Mouse (Mus musculus) 3134 (cell line): ENCODE data around the gene Trib2.
A peak's percentile ranks its signal among the peaks of the same experiment; 100 is the strongest.

Experiments used
- DNase-seq: peaks from one replicate; pipeline ENCODE4 v3.0.0-alpha.2; 2011; ENCODE audit warnings: low spot score; ENCODE audit not compliant: insufficient read length; ENCODE audit errors: extremely low read depth

The Trib2 gene

DNA sequence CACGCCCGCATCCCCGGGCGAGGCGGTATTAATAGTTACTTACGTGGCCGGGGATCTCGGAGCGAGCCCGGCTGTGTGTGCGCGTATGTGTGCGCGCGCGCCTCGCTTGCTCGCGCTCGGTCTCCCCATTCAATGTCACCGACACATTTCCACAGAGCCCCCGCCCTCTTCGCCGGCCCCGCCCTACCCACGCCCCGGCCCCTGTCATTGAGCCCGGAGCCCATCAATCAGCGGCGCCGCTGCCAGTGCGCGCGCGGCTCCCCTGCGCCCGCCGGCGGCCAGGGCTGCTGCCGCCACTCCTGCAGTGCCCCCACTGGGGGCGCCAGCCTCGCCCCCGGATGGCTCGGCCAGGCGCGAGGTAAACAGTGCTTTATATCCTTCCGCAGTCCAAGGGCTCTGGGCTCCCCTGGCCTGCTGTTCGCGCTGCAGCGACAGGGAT, at the start of gene Trib2:
TSS of gene Trib2 (minus strand) at position 183 of the 439 bp plus-strand sequence.
- peak; percentile 87 for DNase-seq

DNA sequence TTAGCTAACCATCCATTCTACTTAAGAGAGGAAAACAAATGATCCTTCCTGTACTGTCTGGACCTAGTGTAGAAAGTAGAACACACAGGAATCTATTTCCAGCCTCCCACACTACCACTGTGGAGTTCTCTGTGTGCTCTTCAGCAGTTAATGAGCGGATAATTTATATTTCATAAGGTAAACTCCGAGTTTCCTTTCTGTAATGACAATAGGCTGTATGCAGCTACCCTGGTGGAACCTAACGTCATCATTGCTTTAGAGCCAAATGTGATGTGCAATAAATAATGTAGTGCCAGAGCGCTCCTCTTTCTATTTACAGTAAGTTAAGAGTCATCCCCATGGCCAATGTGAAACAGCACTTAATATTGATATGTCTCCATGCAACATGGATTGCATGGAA, 41.3 kb upstream of the Trib2 start:
- no peak for DNase-seq

DNA sequence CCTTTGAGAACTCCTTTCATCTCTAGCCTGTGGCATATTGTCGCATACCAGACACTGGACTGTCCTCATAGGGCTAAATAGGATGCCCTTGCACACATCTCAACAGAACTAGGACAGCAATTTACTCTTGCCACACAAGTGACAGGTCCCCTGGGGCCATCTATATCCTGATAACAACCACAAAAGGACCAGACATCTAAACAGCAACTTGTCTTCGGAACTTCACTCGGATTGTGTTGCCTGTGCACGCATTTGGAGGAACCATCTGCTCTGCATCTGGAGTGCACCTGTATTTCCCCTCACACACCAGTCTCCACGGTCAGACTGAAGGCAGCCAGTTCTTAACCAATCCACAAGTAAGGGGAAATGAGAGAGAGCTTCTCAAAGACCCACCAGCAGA, 39.2 kb upstream of the Trib2 start:
- DNase-seq = no peak

DNA sequence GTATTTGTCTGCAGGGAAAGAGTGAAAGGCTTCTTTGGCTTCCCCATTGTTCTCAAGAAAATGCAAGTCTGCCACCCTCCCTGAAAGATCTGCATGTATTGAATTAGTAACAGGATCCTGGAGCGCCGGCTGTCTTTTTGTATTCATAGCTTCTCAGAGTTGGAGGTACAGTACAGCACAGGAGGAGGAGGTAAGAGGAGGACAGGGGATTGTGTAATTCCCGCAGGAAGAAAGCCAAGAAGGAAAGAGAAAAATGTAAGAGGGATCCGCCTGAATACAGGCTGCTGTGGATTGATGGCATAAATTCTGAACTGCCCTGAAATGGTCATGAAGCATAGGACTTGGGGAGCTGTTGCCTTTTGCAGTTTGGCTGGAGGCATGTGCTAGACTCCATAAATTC, 36.1 kb upstream of the Trib2 start:
- no peak for DNase-seq

DNA sequence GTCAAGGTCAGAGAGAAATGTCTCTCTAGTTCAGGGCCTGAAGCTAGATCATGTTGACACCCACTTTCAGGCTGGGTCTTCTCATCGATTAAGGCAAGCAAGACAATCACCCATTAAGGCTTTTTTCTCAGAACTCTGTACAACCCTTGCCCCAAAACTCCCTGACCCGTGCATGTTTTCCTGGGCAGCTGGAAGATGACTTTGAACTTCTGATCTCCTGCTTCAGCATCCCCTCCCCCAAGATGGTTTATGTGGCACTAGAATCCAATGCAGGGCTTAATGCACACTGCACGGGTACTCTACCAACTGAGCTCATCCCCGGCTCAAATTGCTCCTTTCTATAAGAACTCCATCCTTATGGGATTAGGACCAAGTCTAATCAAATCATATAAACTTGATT, 35.3 kb upstream of the Trib2 start:
- no peak for DNase-seq

DNA sequence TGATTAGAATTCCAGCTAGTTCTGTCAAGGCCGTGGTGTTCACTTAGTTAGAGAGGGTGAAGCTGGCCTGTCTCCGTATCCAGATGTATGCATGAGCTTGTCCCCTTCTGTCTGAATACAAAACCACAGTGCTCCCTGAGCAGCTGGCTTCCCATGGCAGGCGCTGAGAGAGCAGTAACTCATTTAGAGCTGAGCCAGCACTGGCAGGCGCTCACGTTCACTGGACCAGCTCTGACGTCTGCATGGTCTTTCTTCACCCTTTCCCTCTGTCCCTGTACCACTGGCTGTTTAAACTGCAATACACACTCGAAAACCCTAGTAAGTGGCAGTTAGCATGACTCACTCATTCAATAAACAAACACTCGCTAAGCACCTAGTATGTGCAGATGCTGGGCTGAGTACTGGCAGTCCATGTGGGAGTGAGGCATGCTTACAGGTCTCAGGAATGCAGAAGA, 33.7 kb upstream of the Trib2 start:
- DNase-seq = peak; percentile 66

DNA sequence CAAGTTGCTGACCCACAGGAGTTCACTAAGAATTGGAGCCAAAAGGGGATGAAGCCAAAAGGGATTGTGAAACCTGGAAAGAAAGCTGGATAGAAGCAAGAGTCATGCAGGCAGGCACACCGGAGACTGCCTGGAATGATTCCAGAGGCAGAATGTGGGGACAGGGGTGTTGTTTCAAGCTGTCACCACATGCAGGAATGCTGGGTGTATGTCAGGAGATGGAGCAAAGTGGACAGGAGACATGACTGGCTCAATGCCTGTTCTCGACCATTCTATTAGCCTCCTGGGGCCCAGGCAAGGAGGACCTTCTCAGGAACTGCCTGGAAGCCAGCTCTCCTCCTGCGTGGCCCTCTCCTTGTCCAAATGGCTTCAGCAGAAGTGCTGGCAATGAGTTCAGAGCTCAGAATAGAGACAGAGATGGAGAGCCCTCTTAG, 33.2 kb upstream of the Trib2 start:
- peak; percentile 69 for DNase-seq

DNA sequence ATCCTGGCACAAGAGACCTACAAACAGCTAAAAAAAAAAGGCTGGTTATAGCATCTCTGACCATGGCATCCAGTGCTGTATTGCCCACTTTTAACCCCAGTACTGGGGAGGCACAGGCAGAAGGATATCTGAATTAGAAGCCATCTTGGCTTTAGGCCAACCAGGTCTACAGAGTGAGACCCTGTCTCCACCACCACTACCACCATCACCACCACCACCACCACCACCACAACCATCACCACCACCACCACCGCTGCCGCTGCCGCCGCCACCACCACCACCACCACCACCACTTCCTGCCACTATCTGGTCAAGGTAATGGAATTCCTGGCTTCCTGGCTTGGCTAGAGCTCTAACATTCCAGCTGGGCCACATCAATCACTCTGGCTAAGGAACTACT, 31.7 kb upstream of the Trib2 start:
- peak; percentile 67 for DNase-seq

DNA sequence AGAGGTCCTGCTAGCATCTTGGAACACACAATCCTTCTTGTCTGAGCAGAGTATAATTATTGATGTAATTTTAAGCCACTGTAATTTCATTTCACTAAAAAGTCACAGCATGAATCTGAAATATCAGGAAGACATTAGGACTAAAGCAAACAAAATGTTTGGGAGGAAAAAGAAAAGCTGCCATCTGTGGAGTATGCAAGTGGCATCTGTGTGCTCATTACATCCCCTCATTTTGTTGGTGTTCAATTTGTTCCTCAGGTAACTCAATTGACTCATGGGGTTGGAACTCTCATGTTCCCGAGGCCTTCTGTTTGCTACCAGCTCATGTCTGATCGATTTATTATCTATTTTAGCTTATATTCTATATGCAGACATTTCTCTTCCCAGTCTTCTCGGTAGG, 28.0 kb upstream of the Trib2 start:
- no peak for DNase-seq

DNA sequence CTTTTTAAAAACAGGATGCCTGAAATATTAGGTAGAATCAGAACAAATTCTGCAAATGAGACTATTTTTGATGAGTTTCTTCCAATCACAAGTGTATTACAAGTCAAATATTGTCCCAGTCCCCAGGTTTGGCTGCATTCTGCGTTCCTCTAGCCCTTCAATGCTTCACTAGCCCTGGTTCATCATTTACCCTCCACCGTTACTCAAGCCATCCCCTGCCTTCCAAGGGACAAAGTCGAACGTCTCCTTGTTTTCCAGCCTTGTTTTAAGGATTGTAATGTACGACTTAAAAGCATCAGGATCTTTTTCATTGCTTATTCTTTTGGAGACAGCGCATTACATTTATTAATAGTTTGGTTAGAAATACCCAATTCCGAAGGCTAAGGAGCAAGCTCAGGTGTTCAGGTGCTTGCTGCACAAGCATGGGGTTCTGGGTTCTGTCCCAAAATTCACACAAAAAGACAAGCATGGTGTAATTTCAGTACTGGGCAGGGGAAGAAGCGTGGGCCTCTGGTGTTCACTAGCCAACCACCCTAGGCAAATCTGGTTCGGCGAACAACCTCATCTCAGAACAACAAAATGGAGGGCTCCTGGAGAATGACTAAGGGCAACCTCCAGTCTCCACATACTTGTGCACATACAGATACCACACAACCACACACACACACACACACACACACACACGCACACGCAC, 24.3 kb upstream of the Trib2 start:
- DNase-seq = no peak

DNA sequence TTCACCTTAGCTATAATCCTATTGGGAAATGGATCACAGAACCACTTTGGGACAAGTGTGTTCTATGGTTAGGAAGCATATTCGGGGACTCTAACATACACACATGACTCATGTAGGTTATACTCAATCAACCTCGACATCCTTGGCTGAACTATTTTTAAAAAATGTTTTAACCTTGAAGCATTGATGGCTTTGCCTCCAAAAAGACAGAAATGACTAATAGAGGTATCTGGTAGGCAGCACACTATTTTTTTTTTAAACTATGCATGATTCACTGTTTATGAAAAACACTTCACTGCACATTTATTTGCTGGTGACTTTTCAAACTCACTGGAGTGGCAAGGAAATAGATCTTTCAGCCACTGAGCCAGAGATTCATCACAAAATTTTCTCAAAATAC, 21.5 kb upstream of the Trib2 start:
- DNase-seq = peak; percentile 50

DNA sequence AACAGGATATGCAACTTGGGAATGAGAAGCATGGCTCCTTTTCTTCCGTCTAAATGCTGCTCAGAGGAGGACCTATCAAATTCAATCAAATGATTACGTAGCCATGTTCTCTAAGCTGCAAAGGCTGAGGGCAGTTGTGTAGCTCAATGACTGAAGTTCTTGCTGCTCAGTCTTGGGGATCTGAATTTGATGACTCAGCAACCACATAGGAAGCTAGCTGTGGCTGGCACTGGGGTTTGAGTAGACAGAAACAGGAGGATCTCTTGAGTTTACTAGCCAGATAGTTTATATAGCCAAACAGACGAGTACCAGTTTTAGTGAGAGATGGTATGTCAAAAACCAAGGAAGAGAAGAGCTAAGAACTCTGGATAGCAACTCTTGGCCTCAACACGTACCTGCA, 20.8 kb upstream of the Trib2 start:
- DNase-seq = no peak

DNA sequence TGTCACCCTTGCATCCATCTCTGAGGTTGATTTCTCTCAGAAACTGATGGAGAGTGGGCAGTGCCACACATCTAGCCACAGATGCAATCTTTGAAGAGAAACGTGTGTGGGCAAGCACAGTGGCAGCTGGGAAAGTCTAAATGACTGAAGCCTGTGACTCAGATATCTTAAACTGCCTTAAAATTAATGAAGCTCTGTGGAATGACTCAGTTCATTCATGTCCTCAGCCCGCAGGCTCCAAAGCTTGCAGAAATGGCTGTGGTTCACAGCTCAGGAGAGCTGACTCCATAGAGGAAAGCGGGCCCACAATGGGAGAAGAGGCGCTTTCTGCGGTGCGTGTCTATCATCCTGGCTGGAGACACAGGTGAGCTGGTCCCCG, 15.9 kb upstream of the Trib2 start:
- DNase-seq = no peak

DNA sequence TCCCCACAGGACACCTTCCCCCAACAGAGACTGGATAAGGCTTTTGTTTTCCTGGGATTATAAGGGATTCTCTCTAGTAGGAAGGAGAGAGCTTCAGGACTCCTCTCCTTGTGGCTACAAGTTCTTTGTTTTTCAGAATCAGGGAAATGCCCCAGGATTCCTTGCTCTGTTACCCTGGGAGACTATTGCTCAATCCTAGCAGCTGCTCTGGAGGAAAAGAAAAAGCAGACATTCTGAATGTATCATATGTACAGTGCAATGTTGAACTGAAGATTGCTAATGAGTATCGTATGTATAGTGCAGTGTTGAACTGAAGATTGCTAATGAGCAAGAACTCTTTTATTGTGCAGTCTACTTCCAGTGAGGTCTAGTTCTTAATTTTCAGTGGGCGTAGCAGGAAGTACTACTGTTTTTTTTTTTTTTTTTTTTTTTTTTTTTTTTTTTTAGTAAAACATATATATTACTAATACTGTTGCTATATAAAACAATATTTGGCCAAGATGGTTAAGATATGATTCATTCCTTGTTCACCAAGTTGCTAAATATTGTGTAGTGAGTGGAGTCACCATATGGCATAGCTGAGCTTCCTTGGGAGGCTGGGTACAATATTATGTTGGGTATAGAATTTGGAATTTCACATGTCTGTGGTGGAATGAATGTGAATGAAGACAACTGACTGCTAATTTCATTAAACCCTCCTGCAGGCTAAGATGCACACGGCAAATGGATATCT, 15.4 kb upstream of the Trib2 start:
- no peak for DNase-seq

DNA sequence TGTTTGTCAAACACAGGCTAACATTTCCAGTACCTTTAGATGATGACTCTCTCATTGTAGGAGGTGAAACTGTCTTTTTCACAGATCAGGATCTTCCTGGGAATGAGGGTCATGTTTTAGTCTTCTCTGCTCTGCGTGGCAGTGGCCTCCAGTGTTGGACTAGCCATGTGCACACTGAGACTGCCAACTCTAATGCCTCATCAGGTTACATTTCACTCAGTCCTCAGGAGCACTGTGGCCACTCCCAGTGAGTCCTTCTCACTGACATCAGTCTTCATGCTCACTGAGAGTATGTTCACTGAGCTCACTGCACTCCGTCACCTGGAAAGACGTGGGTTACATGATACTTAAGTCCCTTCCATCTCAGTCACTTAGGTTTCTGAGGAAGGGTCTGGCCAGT, 14.0 kb upstream of the Trib2 start:
- DNase-seq = no peak

DNA sequence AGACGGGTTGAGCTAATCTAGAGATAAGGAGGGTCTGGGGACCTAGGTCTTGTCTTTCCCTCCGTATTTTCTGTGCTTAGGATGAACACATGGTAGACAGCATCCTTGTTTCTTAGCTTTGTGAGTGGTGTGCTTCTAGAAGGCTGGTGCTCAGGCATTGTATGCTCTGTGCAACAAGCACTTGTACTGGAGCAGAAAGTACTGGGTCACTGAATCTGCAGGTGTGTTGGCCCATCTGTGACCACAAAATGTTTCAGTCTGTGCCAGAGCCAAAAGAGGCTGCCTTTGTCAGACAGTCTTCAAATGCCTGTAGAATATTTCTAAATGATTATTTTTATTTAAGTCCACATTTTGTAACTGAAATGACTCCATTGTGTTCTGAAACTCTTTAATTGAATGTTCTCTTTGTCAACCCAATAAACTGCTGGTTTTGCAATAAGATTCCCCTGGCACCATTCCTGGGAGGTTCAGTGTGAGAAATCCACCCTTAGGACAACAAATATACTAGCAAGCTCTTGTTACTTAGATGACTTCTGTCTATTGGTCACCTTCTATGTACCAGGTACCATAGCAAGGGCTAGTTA, 12.2 kb upstream of the Trib2 start:
- no peak for DNase-seq

DNA sequence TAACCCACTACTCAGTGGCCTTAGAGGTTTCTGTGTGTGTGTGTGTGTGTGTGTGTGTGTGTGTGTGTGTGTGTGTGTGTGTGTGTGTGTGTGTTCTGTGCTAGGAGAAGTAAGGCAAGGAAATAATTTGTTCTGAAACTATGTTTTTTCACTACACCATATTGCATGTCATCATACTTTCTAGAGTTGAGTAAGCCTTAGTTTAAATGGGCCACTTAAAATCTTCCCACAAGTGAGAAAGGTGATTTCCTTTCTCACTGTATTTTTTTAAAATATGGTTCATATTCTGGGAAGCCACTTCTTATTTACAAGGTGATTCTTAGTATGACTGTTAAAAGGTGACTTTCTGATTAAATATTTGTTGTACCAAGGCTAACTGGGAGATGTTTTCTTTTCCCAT, 4.3 kb upstream of the Trib2 start:
- DNase-seq = no peak

DNA sequence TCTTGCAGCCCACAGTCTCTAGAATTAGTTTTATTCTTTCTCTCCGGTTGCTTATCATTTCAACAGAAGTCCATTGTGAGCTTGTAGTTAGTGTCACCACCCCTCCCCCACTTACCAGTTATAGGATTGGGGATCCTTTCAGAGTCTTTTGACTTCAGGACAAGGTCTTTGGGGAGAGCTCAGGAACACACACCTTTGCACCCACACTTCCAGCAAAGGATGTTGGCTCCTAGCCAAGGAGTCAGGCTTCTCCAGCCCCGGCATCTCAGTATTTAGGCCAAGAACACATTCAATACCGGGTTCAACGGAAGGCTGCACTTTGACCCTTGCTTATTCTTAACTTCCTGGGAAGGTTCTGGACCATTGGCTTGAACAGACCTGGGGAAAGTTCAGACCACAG, 643 bp upstream of the Trib2 start:
- no peak for DNase-seq

DNA sequence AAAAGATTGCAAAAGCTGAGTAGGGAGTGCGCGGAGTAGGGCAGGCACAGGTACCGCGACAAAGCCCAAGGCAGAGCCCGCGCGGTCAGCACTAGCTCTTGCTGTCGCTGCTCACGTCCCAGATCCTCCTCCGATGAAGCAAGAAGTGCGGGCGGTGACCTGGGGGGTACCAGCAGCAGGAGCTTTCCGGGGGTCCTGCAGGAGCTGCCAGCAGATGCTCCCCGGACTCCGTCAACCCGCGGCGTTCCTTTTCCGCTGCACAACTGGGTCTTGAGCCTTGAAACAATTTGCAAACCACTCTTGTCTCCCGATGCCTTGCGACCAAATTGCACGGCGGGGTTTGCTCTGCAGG, 492 bp downstream of the Trib2 start:
- peak; percentile 64 for DNase-seq

DNA sequence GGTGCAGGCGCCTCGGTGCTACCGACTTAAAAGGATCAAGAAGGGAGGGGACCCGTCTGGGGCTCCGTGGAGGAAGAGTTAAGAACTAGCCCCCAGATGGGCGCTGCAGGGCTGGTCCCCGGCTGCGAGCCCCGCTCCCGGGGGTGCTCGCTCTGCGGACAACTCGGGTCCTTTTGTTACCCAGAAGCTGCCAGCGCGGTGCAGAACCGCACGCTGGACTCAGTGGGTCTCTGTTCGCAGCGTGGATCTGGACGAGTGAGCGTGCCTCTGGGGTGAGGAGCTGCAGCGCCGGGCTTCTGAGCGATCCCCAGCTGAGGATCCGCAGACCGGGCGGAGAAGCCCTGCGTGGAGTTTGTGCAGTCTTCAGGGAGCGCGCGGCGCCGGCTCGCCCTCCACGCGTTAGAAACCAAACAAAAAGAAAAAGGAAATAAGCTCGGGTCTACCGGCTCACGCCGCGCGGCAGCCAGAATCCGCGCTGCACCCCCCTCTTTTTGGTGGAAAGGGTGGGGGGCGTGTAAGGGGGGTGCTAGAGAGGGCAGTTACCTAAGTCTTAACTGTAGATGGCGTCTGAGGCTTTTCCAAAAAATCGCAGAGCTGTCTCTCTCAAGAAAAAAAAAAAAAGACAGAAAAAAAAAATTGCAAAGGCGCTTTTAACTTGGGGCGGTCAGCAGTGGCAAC, 1.0 kb downstream of the Trib2 start:
- peak; percentile 68 for DNase-seq

DNA sequence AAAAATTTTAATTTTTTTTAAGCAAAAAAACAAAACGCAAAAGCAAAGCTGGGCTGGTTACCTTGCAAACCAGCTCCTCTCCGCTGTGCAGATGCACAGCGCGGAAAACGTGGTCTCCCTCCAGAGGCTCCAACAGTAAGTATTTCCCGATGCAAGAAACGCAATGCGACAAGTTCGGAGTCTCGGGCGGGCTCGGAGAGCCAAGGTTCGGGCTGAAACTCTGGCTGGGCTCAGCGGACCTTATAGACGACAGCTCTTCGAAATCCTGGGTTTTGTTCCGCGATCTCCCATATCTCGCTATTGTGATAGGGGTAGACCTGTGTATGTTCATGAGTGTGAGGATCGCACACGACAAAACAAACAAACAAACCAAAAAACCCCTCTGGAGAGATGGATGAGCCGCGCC, 1.5 kb downstream of the Trib2 start:
- no peak for DNase-seq
